Mouse (Mus musculus) midbrain, embryonic 12.5 days (tissue): ENCODE measurements around the gene Prss21. TPM values are rescaled to one million over a fixed set of nuclear protein-coding genes. Genes with fewer than 3 reads are reported as not detected.

Source experiments
- ATAC-seq: fragments of 200-750 bp; cut with Nextera tagmentation; 2 replicates; pipeline ENCODE4 v1.8.0; 2017; ENCODE audit warnings: low read depth, moderate TSS enrichment, moderate library complexity; ENCODE audit not compliant: low FRiP score
- H3K27ac ChIP-seq: fragments of 300-500 bp; sonication (generic); replicated peaks from 2 replicates; pipeline ENCODE4 v1.5.1; 2016; ENCODE audit warnings: mild to moderate bottlenecking
- H3K27me3 ChIP-seq: fragments of 300-500 bp; sonication (generic); 2 replicates; pipeline ENCODE4 v1.6.1; 2016; ENCODE audit warnings: mild to moderate bottlenecking
- H3K36me3 ChIP-seq: fragments of 300-500 bp; sonication (generic); 2 replicates; pipeline ENCODE4 v1.6.1; 2016
- H3K4me1 ChIP-seq: fragments of 300-500 bp; sonication (generic); 2 replicates; pipeline ENCODE4 v1.6.1; 2016
- H3K4me2 ChIP-seq: fragments of 300-500 bp; sonication (generic); replicated peaks from 2 replicates; pipeline ENCODE4 v1.6.1; 2016; ENCODE audit warnings: mild to moderate bottlenecking, moderate library complexity
- H3K4me3 ChIP-seq: fragments of 300-500 bp; sonication (generic); 2 replicates; pipeline ENCODE4 v1.5.1; 2016; ENCODE audit warnings: mild to moderate bottlenecking
- H3K9ac ChIP-seq: fragments of 300-500 bp; sonication (generic); replicated peaks from 2 replicates; pipeline ENCODE4 v1.6.1; 2016; ENCODE audit warnings: mild to moderate bottlenecking, moderate library complexity
- H3K9me3 ChIP-seq: fragments of 300-500 bp; sonication (generic); 2 replicates; pipeline ENCODE4 v1.6.1; 2016; ENCODE audit warnings: mild to moderate bottlenecking
- WGBS: fragments of 180-500 bp; shearing (Covaris S2); methylation state at CpG from one replicate; pipeline ENCODE4 v1.1.7; 2016; 5-methylcytosine and 5-hydroxymethylcytosine counted together
- polyA plus RNA-seq: library from polyadenylated mRNA; unstranded; fragments of >200 nt; fragmentation: Nextera tagmentation; extraction: Ambion mirVana; gene quantifications from 2 replicates; pipeline ENCODE4 v1.2.1, GENCODE M21; 2016

Gene Prss21
- not detected in 2 replicates for polyA plus RNA-seq

- H3K4me2 ChIP-seq: no peak within 1 kb of the TSS
- no peaks in the 10 kb centered on the region for H3K4me1 ChIP-seq
- H3K27me3 ChIP-seq: no peaks in the 10 kb centered on the region
- no peak within 1 kb of the TSS for H3K9ac ChIP-seq
- no peak within 1 kb of the TSS for H3K27ac ChIP-seq
- WGBS: 80% methylated on average over 15 of the region's 15 CpGs
- no peaks in the 10 kb centered on the region for H3K9me3 ChIP-seq
- no peak for ATAC-seq
- H3K4me3 ChIP-seq: no peak within 1 kb of the TSS
- no peaks in the 10 kb centered on the region for H3K36me3 ChIP-seq
Observed at GRCm38 (mm10) chr17:23867756-23868155, at the start of gene Prss21. Gene Prss21, plus strand, starts transcription at chr17:23868056.

DNA sequence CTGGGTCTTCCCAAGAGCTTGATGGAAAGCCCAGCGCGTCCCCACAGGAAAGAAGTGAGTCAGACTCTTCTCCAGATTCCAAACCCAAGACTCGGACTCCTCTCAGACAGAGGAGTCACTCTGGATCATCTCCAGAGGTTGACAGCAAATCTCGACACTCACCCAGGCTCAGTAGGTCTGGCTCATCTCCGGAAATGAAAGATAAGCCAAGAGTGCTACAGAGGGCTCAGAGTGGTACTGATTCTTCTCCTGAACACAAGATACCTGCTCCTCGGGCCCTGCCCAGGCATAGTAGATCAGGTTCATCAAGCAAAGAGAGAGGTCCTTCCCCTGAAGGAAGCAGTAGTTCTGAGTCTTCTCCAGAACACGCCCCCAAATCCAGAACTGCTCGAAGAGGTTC lies 49.3 kb upstream of the Prss21 start:
- ATAC-seq: no peak
- Histone ChIP-seq H3K9me3 (peaks cover 24% of the 10 kb centered on the region), H3K27ac (no peak overlapping the region), H3K36me3 (peaks cover 100% of the 10 kb centered on the region), H3K4me2 (no peak overlapping the region), H3K4me3 (no peak overlapping the region), H3K27me3 (no peaks in the 10 kb centered on the region), H3K4me1 (no peaks in the 10 kb centered on the region), H3K9ac (no peak overlapping the region)
- WGBS: 96% methylated on average over 8 of the region's 8 CpGs

DNA sequence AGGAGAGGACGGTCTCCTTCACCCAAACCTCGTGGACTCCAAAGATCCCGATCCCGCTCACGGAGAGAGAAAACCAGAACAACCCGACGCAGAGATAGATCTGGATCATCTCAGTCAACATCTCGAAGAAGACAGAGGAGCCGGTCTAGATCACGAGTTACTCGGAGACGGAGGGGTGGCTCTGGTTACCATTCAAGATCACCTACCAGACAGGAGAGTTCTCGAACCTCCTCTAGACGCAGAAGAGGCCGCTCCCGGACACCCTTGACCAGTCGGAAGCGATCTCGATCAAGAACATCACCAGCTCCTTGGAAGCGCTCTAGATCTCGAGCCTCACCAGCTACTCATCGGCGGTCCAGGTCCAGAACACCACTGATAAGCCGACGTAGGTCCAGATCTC lies 48.6 kb upstream of the Prss21 start:
- Histone ChIP-seq H3K27me3 (no peaks in the 10 kb centered on the region), H3K4me2 (no peak overlapping the region), H3K36me3 (peaks cover 99% of the 10 kb centered on the region), H3K4me3 (no peak overlapping the region), H3K9me3 (peaks cover 24% of the 10 kb centered on the region), H3K9ac (no peak overlapping the region), H3K4me1 (no peaks in the 10 kb centered on the region), H3K27ac (no peak overlapping the region)
- WGBS: 98% methylated on average over 25 of the region's 25 CpGs
- no peak for ATAC-seq

GRCm38 (mm10) chr17:23820731-23821130 lies 47.1 kb upstream of the Prss21 start:
- Histone ChIP-seq H3K4me2 (no peak overlapping the region), H3K9me3 (peaks cover 18% of the 10 kb centered on the region), H3K27me3 (no peaks in the 10 kb centered on the region), H3K4me1 (no peaks in the 10 kb centered on the region), H3K4me3 (no peak overlapping the region), H3K27ac (no peak overlapping the region), H3K9ac (no peak overlapping the region), H3K36me3 (peaks cover 99% of the 10 kb centered on the region)
- ATAC-seq: no peak
- WGBS: 97% methylated on average over 5 of the region's 5 CpGs

GRCm38 (mm10) chr17:23822094-23822493 lies 45.8 kb upstream of the Prss21 start:
- Histone ChIP-seq H3K9ac (no peak overlapping the region), H3K4me1 (peaks cover 3% of the 10 kb centered on the region), H3K36me3 (peaks cover 99% of the 10 kb centered on the region), H3K4me2 (no peak overlapping the region), H3K27ac (no peak overlapping the region), H3K27me3 (no peaks in the 10 kb centered on the region), H3K4me3 (no peak overlapping the region), H3K9me3 (peaks cover 14% of the 10 kb centered on the region)
- WGBS: 81% methylated on average over 6 of the region's 6 CpGs
- ATAC-seq: no peak

DNA sequence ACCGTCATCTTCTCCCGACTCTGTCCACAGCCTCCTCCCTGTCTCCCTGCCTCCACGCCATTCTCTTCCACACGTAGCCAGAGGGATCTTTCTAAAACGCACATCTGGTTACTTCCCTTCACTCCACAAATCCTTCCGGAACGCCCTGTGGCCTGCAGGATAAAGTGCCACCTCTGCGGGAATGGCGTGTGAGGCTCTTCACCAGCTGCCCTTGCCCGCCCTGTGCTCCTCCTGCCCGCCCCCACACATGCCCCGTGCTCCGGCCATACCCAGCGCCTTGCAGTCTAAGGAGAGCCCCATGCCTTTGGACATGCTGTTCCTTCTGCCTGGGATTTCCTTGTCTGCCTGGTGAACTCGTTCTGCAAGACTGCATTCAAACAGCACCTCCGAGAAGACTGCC lies 44.8 kb upstream of the Prss21 start:
- Histone ChIP-seq H3K9me3 (peaks cover 13% of the 10 kb centered on the region), H3K36me3 (peaks cover 93% of the 10 kb centered on the region), H3K27me3 (no peaks in the 10 kb centered on the region), H3K4me3 (no peak overlapping the region), H3K4me1 (peaks cover 11% of the 10 kb centered on the region), H3K9ac (no peak overlapping the region), H3K27ac (no peak overlapping the region), H3K4me2 (no peak overlapping the region)
- 83% methylated on average over 16 of the region's 16 CpGs for WGBS
- no peak for ATAC-seq

GRCm38 (mm10) chr17:23823614-23824013 lies 44.2 kb upstream of the Prss21 start:
- H3K27ac ChIP-seq: no peak overlapping the region
- H3K27me3 ChIP-seq: no peaks in the 10 kb centered on the region
- H3K9me3 ChIP-seq: peaks cover 7% of the 10 kb centered on the region; the same call in 1 of the 2 replicates
- peaks cover 14% of the 10 kb centered on the region for H3K4me1 ChIP-seq
- H3K36me3 ChIP-seq: peaks cover 87% of the 10 kb centered on the region
- H3K9ac ChIP-seq: no peak overlapping the region
- H3K4me2 ChIP-seq: no peak overlapping the region
- ATAC-seq: no peak
- WGBS: 96% methylated on average over 12 of the region's 12 CpGs
- H3K4me3 ChIP-seq: no peak overlapping the region

DNA sequence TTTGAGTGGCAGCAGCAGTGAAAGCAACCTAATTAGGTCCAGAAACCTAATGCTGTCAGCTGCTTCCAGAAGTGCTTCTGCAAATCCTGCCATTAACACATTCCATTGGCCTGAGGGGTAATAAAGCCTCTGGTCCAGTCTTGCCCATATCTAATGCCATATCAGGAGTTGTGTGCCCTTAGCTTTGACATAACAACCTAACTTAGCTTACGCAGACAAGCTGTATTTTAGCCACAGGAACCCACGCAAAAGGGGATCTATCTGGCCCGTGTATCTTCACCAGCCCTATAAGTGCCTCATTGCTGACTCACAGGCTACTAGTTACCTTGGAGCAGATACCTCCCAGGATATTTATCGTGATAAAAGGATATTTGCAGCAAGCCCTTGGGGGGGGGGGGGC lies 42.3 kb upstream of the Prss21 start:
- H3K4me3 ChIP-seq: no peak overlapping the region
- H3K4me2 ChIP-seq: no peak overlapping the region
- H3K9ac ChIP-seq: no peak overlapping the region
- H3K4me1 ChIP-seq: peaks cover 14% of the 10 kb centered on the region
- ATAC-seq: no peak
- H3K36me3 ChIP-seq: peaks cover 67% of the 10 kb centered on the region
- no peaks in the 10 kb centered on the region for H3K9me3 ChIP-seq
- H3K27ac ChIP-seq: no peak overlapping the region
- WGBS: 86% methylated on average over 4 of the region's 4 CpGs
- H3K27me3 ChIP-seq: peaks cover under 1% of the 10 kb centered on the region; the same call in 1 of the 2 replicates

DNA sequence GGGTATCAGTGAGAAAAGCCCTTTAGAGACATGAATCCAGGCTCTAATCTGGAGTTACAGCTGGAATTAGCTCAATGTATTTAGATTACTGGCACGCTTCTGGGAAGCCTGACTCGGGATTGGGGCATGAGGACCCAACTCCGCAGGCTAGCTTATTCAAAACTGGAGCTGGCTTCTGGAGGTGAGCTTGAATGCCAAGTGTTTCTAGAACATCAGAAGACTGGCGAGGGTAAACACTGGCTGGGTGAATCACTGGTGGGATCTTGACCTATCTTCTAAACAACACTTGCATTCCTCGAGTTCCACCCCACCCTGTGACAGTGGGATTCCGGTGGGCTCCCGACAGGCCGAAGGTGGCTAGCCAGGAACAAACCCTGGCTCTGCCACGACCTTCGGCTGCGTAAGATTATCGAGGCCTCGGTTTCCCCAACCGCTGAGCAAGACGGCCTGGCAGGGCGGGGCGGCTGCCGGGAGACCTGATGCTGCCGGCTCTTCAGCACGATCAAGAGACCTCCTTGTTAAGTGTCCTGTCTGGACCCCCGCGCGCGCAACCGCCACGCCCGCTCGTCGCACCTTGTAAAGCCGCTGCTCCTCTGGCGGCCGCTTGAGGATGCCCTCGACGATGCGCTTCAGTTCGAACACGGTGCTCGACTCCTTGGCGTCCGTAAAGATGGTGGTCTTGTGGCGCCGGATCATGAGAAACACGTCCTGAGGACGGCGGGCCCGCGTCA lies 39.4 kb upstream of the Prss21 start:
- H3K4me2 ChIP-seq: peak overlapping the region; percentile 83
- no peaks in the 10 kb centered on the region for H3K9me3 ChIP-seq
- H3K4me3 ChIP-seq: peak overlapping the region; percentile 82
- peak; percentile 77 for ATAC-seq
- H3K4me1 ChIP-seq: peaks cover 14% of the 10 kb centered on the region
- H3K27me3 ChIP-seq: peaks cover 24% of the 10 kb centered on the region
- peak overlapping the region; percentile 81 for H3K9ac ChIP-seq
- peak overlapping the region; percentile 95 for H3K27ac ChIP-seq
- H3K36me3 ChIP-seq: peaks cover 39% of the 10 kb centered on the region
- under 1% methylated on average over 47 of the region's 47 CpGs for WGBS

DNA sequence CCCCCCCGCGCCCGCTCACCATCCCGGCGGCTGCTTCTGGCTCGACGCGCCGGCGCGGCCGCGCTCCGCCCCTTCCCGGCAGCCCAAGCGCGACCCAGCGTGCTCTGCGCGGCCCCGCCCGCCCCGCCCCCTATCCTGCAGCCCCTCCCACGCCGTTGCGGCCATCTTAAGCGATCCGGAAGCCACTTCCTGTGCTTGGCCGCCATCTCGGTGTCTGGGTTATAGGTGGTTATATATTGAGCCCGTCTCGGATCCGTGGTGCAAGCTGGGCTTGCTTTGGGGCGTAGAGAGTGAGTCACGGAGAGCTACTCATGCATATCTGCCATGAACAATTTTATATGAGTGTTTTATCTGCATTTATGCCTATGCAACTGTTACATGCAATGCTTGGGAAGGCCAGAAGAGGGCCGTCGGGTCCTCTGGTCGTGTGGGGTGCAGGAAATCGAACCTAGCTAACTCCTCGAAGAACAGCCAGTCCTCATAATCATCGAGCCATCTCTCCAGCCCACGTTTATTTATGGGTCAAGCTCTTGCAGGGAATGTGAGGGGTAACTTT lies 38.7 kb upstream of the Prss21 start, which contains the start of gene Elob:
Gene Elob (minus strand): TSS at position 73 of the 556 bp plus-strand sequence.
- peak within 1 kb of the TSS; percentile 82 for H3K4me3 ChIP-seq
- peaks cover 31% of the 10 kb centered on the region for H3K27me3 ChIP-seq
- peak; percentile 96 for ATAC-seq
- H3K9ac ChIP-seq: peak within 1 kb of the TSS; percentile 81
- H3K4me2 ChIP-seq: peak within 1 kb of the TSS; percentile 83
- H3K4me1 ChIP-seq: peaks cover 14% of the 10 kb centered on the region
- no peaks in the 10 kb centered on the region for H3K9me3 ChIP-seq
- WGBS: under 1% methylated on average over 38 of the region's 42 CpGs
- peaks cover 32% of the 10 kb centered on the region for H3K36me3 ChIP-seq
- peak within 1 kb of the TSS; percentile 95 for H3K27ac ChIP-seq

DNA sequence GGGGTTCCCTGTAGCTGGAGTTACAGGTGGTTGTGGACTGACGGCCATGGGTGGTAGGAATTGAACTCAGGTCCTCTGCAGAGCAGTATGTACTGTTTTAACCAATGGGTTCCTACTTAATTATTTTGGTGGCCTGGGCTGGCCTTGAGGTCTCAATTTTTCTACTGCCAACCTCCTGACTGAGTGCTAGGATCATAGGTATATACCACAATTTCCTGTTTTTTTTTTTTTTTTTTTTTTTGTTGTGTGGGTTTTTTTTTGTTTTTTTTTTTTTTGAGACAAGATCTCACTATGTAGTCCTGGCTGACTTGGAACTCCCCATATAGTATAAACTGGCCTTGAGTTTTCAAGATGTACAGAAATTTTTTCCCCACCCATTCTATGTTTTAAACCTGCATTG lies 36.7 kb upstream of the Prss21 start:
- 96% methylated on average over 1 of the region's 1 CpGs for WGBS
- Histone ChIP-seq H3K4me3 (no peak overlapping the region), H3K9me3 (no peaks in the 10 kb centered on the region), H3K4me1 (peaks cover 14% of the 10 kb centered on the region), H3K27ac (no peak overlapping the region), H3K36me3 (peaks cover 12% of the 10 kb centered on the region), H3K4me2 (no peak overlapping the region), H3K27me3 (peaks cover 46% of the 10 kb centered on the region), H3K9ac (no peak overlapping the region)
- ATAC-seq: no peak

GRCm38 (mm10) chr17:23836006-23836575 lies 31.8 kb upstream of the Prss21 start, which contains the start of gene Prss33:
Gene Prss33, minus strand, starts transcription at chr17:23836056.
- peaks cover 41% of the 10 kb centered on the region for H3K27me3 ChIP-seq
- 0 out of 2 replicates have a peak within 1 kb of the TSS, but pooled peaks have one; percentile 25 for H3K27ac ChIP-seq
- 0 out of 2 replicates have a peak within 1 kb of the TSS, but pooled peaks have one; percentile 11 for H3K9ac ChIP-seq
- no peak for ATAC-seq
- H3K4me3 ChIP-seq: no peak within 1 kb of the TSS
- no peak within 1 kb of the TSS for H3K4me2 ChIP-seq
- H3K36me3 ChIP-seq: no peaks in the 10 kb centered on the region
- no peaks in the 10 kb centered on the region for H3K4me1 ChIP-seq
- no peaks in the 10 kb centered on the region for H3K9me3 ChIP-seq
- WGBS: 51% methylated on average over 8 of the region's 8 CpGs
